Mouse (Mus musculus): ENCODE data around the gene Pitpnc1. TPM values are rescaled to one million over a fixed set of nuclear protein-coding genes. Genes with fewer than 3 reads are reported as not detected.

Pitpnc1 gene
- polyA plus RNA-seq, 1 experiment from 2014 or later, result 16.2 TPM

DNA sequence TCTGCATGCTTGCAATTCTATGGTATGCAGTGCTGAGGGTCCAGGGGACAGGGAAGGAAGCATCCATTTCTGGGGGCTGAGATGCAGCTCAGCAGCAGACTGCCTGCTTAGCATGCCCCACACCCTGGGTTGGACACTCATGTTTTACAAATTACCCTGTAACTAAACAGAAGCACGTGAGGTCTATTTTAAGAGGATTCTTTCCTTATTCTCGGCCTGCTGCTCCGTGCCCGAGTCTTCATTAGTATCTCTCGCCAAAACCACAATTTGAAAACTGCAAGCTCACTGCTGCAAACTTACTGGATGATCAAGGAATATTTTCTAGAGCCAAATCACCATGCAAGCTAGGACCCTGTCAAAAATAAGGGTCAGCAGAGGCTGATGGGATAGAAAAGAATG is 48.1 kb downstream of the Pitpnc1 start:
- Histone ChIP-seq H3K27me3 (ENCODE audit: insufficient read depth, low read length) (no peaks in the 10 kb centered on the region), H3K4me1 (ENCODE audit: insufficient read depth) (peaks cover 3% of the 10 kb centered on the region; the same call in 1 of the 2 replicates), H3K4me2 (no peak overlapping the region), H3K4me3 (ENCODE audit: low read depth, low read length) (no peak overlapping the region), H3K36me3 (ENCODE audit: insufficient read depth) (no peaks in the 10 kb centered on the region), H3K27ac (ENCODE audit: low read depth) (no peak overlapping the region), H3K9me3 (ENCODE audit: low read depth, low read length) (no peaks in the 10 kb centered on the region), H3K9ac (no peak overlapping the region)
- WGBS, result 58% methylated on average over 5 of the region's 5 CpGs
- DNase-seq (no peak), ATAC-seq (ENCODE audit: insufficient read depth) (no peak)
- no peak for TF ChIP-seq CTCF (IDR thresholded peaks at IDR 0.05; ENCODE audit: low read depth)

DNA sequence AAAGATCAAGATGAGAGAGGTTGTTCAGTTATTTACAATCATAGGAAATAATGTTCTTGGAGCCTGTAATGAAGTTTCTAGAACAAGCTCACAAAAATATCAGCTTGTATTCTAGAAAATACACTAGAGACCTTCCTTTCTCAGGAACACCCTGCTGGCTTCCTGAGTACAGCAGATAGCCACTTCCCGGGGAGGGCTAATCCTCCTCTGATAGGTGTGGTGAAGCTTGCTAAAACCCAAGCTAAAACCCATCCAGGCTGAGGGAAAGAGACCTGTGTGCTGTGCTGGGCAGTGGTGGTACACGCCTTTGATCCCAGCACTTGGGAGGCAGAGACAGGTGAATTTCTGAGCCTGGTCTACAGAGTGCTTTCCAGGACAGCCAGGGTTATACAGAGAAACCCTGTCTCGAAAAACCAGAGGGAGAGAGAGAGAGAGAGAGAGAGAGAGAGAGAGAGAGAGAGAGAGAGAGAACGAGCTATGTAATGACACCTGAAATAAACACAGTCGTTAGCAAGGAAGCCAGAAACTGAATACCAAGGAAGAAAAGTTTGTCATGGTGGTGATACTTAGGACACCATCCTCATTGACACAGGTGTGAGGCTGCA is 48.6 kb downstream of the Pitpnc1 start:
- Histone ChIP-seq H3K9me3 (ENCODE audit: low read depth, low read length) (no peaks in the 10 kb centered on the region), H3K4me1 (ENCODE audit: insufficient read depth) (peaks cover 8% of the 10 kb centered on the region; the same call in 1 of the 2 replicates), H3K36me3 (ENCODE audit: insufficient read depth) (no peaks in the 10 kb centered on the region), H3K4me3 (ENCODE audit: low read depth, low read length) (no peak overlapping the region), H3K27me3 (ENCODE audit: insufficient read depth, low read length) (no peaks in the 10 kb centered on the region), H3K27ac (ENCODE audit: low read depth) (no peak overlapping the region), H3K9ac (no peak overlapping the region), H3K4me2 (no peak overlapping the region)
- DNase-seq (no peak), ATAC-seq (ENCODE audit: insufficient read depth) (no peak)
- WGBS, result 33% methylated on average over 5 of the region's 5 CpGs
- TF ChIP-seq CTCF (IDR thresholded peaks at IDR 0.05; ENCODE audit: low read depth), result no peak

DNA sequence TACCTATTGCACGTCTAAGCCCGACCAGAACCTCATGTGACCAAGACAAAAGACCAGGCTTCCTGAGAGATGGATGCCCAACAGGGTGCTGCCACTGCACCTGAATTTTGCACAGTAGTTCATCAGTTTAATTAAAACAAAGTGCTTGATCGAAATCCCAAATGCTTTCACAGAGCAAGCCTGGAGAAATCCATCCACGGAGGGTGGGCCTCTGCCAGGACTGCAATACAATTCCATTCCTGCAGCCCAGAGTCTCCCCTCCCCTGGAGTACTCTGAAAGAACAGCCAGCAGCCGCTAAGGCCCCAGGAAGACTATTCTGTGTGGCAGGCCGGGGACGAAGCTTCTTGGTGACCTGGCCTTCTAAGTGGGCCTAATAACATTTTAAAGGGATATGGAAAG is 50.6 kb downstream of the Pitpnc1 start:
- WGBS, result 53% methylated on average over 7 of the region's 7 CpGs
- Histone ChIP-seq H3K4me1 (ENCODE audit: insufficient read depth) (peaks cover 18% of the 10 kb centered on the region; the same call in 1 of the 2 replicates), H3K9me3 (ENCODE audit: low read depth, low read length) (no peaks in the 10 kb centered on the region), H3K36me3 (ENCODE audit: insufficient read depth) (no peaks in the 10 kb centered on the region), H3K4me3 (ENCODE audit: low read depth, low read length) (no peak overlapping the region), H3K27me3 (ENCODE audit: insufficient read depth, low read length) (no peaks in the 10 kb centered on the region), H3K4me2 (no peak overlapping the region), H3K27ac (ENCODE audit: low read depth) (no peak overlapping the region), H3K9ac (no peak overlapping the region)
- DNase-seq (peak; percentile 22), ATAC-seq (ENCODE audit: insufficient read depth) (no peak)
- TF ChIP-seq CTCF (IDR thresholded peaks at IDR 0.05; ENCODE audit: low read depth), result no peak

DNA sequence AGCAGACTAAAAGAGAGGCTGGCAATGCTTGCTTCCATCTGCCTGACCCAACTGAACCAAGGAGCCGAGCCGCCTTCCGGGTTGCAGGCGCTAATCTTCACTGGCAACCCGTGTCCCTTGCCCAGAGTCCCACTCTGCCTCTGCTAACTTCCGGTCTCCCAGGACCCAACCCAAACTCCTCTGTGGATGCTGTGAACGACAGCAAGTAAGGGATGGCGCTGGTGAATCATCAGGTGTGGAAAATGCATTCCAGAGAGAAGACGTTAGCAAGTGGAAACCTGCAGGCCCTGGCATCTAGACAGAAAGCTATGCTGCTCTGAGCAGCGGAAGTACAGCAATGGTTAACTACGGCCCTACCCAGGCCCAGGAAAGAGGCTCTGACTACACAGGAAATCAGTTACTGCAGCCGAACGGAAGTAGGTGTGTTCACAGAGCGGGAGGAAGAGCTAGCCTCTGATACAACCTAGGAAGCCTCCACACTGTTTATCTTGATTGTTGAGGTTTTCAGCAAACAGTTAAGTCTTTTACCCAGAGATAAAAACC is 53.4 kb downstream of the Pitpnc1 start:
- peak overlapping the region; percentile 84 for H3K27ac ChIP-seq (ENCODE audit: low read depth)
- H3K4me3 ChIP-seq (ENCODE audit: low read depth, low read length), result no peak overlapping the region
- H3K4me2 ChIP-seq, result peak overlapping the region; percentile 35
- no peak for TF ChIP-seq CTCF (IDR thresholded peaks at IDR 0.05; ENCODE audit: low read depth)
- no peaks in the 10 kb centered on the region for H3K27me3 ChIP-seq (ENCODE audit: insufficient read depth, low read length)
- no peaks in the 10 kb centered on the region for H3K9me3 ChIP-seq (ENCODE audit: low read depth, low read length)
- peak; percentile 70 for DNase-seq
- H3K9ac ChIP-seq, result no peak overlapping the region
- H3K36me3 ChIP-seq (ENCODE audit: insufficient read depth), result no peaks in the 10 kb centered on the region
- peak; percentile 50; the same call in 1 of the 2 replicates for ATAC-seq (ENCODE audit: insufficient read depth)
- WGBS, result 51% methylated on average over 14 of the region's 14 CpGs
- H3K4me1 ChIP-seq (ENCODE audit: insufficient read depth), result peaks cover 25% of the 10 kb centered on the region; the same call in 1 of the 2 replicates

DNA sequence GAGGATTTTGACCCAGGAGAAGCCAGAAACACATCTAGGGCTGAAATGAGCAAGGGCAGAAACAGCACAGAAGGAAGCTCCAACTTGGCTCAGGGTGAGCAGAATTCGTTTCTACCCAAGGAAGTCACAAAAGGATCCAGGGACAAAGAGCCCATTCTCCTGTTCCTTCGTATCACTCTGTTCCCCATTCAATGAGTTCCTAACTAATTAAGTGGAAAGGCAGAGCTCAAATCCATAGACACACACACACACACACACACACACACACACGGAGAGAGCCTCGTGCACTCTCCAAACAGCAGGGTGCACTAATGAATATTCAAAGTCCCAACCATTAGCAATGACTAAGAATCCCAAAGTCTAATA is 54.0 kb downstream of the Pitpnc1 start:
- ATAC-seq (ENCODE audit: insufficient read depth) (no peak), DNase-seq (no peak)
- no peak overlapping the region for H3K9ac ChIP-seq
- TF ChIP-seq CTCF (IDR thresholded peaks at IDR 0.05; ENCODE audit: low read depth), result no peak
- H3K4me3 ChIP-seq (ENCODE audit: low read depth, low read length), result no peak overlapping the region
- WGBS, result 48% methylated on average over 4 of the region's 4 CpGs
- no peaks in the 10 kb centered on the region for H3K27me3 ChIP-seq (ENCODE audit: insufficient read depth, low read length)
- no peaks in the 10 kb centered on the region for H3K9me3 ChIP-seq (ENCODE audit: low read depth, low read length)
- peak overlapping the region; percentile 35; the same call in 1 of the 2 replicates for H3K4me2 ChIP-seq
- no peaks in the 10 kb centered on the region for H3K36me3 ChIP-seq (ENCODE audit: insufficient read depth)
- H3K27ac ChIP-seq (ENCODE audit: low read depth), result peak overlapping the region; percentile 84
- peaks cover 26% of the 10 kb centered on the region for H3K4me1 ChIP-seq (ENCODE audit: insufficient read depth)

DNA sequence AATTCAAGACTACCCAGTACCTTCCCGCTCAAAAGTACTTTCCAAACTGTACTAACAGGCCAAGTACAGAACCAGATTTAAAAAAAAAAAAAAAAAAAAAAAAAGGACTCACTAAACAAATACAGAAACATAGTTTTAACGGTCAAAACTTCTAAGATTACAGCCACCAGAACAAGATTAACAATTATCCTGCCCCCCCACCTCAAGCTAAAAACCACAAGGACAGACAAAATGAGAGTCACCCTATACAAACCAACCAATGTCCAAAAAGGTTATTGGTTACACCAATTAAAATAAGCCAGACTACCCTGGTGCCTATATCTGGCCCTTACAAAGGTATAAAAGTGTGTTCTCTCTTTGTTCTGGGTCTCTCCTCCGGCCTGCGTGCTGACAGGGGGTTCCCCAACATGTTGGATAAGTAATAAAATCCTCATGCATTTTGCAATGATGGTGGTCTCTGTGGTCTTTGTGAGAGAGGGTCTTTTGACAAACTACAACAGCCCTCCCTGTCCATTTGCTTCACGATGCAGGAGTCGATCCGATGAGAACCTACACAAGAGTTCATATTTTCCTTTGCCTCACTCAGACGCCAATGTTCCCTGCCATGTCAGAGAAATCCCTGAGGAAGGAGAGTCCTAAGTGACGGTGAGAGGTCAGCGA is 54.5 kb downstream of the Pitpnc1 start:
- Histone ChIP-seq H3K36me3 (ENCODE audit: insufficient read depth) (no peaks in the 10 kb centered on the region), H3K9me3 (ENCODE audit: low read depth, low read length) (no peaks in the 10 kb centered on the region), H3K9ac (no peak overlapping the region), H3K4me3 (ENCODE audit: low read depth, low read length) (no peak overlapping the region), H3K27ac (ENCODE audit: low read depth) (peak overlapping the region; percentile 84; the same call in 1 of the 2 replicates), H3K4me1 (ENCODE audit: insufficient read depth) (peaks cover 31% of the 10 kb centered on the region), H3K27me3 (ENCODE audit: insufficient read depth, low read length) (no peaks in the 10 kb centered on the region), H3K4me2 (no peak overlapping the region)
- no peak for TF ChIP-seq CTCF (IDR thresholded peaks at IDR 0.05; ENCODE audit: low read depth)
- ATAC-seq (ENCODE audit: insufficient read depth) (no peak), DNase-seq (no peak)
- WGBS, result 76% methylated on average over 10 of the region's 10 CpGs

DNA sequence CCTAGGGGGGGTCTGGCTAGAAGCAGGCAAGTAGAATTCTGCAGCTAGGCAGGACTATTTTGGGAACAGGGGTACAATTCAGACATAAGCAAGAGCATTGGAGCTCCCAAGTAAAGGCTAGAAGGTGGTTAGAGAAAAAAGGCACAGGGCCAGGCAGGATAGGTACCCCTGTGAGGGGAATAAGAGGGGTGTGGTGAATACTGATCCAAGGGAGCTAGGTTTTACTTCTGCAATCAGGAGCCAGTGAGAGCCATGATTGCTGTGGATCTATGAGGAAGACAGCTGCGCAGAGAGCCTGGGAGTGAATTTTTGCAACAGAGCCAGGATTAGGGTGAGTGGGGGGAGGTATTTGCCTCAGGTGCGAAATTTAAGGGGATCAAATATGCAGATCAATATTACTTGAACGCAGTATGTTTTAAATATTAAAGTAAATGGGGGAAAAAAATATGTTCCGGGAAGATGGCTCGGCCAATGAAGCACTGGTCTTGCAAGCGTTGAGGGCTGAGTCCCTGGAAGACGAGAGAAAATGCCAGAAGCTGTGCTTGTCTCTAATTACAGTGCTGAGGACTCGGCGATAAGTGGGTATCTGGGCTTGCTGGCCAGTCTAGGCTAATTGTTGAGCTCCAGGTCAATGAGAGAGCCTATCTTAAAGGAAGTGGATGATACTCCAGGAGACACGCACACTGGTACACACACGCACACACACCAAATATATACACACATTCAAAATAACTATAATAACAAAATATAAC is 55.3 kb downstream of the Pitpnc1 start:
- Histone ChIP-seq H3K4me1 (ENCODE audit: insufficient read depth) (peaks cover 39% of the 10 kb centered on the region), H3K27ac (ENCODE audit: low read depth) (peak overlapping the region; percentile 6; the same call in 1 of the 2 replicates)
- 72% methylated on average over 11 of the region's 11 CpGs for WGBS

More for the DNA sequence above, 55.3 kb downstream of the Pitpnc1 start:
- no peaks in the 10 kb centered on the region for H3K36me3 ChIP-seq (ENCODE audit: insufficient read depth)
- no peaks in the 10 kb centered on the region for H3K9me3 ChIP-seq (ENCODE audit: low read depth, low read length)
- no peak for TF ChIP-seq CTCF (IDR thresholded peaks at IDR 0.05; ENCODE audit: low read depth)
- no peak for DNase-seq
- no peaks in the 10 kb centered on the region for H3K27me3 ChIP-seq (ENCODE audit: insufficient read depth, low read length)
- H3K4me3 ChIP-seq (ENCODE audit: low read depth, low read length), result no peak overlapping the region
- 0 out of 2 replicates have a peak overlapping the region, but pooled peaks have one; percentile 6 for H3K9ac ChIP-seq
- no peak overlapping the region for H3K4me2 ChIP-seq
- no peak for ATAC-seq (ENCODE audit: insufficient read depth)

Data from lung, embryonic 14.5 days (tissue).